Mouse (Mus musculus) CD4-positive, CD25-positive, alpha-beta regulatory T cell, adult 2 months (primary cell): ENCODE measurements around the gene Fam166a.

Source experiments
- DNase-seq: peaks from one replicate; pipeline ENCODE4 v3.0.0-alpha.2; 2012; ENCODE audit warnings: low read depth, low spot score

Fam166a gene

GRCm38 (mm10) chr2:25218445-25218844 is at the start of gene Fam166a:
Gene Fam166a, plus strand, starts transcription at chr2:25218745.
- no peak for DNase-seq

DNA sequence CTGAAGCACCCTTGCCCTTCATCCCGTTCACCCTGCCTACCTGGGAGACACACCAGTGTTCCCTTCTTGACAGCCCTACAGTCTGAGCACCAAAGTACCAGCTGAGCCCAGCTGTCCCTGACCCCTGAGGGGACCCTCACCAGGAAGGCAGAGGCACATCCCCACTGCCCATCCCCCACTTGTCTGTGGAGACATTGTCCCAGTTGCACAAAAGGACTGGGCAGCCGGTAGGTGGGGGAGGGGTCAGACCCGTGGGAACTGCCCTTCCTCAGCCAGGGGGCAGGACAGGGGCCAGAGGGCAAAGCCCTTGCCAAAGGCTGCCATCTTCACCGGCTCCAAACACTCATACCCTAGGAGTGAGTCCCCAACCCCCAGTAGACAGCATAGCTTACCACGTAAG is 48.8 kb upstream of the Fam166a start:
- no peak for DNase-seq

DNA sequence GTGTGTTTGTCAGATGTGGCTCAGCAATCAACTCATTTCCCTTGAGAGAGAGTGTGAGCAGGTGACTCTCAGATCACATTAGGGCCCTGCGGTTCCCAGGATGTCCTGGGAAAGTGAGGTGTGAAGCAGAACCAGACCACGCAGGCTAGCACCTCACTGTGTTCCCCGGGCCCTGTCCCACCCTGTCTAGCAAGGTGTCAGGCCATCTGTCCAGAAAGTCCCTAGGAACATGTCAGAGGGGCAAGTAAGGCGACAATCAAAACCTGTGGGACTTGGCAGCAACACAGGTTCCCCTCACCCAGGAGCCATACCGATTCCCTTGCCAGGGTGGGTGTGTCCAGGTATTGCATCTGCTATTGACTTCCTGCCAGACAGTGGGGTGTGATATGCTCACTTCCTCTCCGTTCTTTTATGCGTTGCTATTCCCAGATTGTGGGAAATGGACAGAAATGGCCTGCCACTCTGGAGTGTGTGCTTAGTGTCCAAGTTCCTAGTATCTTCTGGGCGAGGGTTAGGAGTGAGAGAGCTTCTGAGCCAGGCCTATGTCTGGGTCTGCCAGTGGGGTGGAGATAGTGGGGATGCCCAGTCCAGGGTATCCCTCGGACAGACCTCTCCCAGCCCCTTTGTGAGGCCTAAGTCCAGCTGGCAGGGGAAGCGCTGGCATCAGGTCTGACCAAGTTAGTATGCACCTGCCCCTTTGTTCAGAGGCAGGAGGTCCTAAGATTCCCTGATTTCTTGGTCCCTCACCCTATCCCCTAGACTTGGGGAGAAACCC is 48.0 kb upstream of the Fam166a start:
- DNase-seq, result peak; percentile 43

GRCm38 (mm10) chr2:25171101-25171768 is 47.3 kb upstream of the Fam166a start:
- no peak for DNase-seq

- no peak for DNase-seq
Measured at GRCm38 (mm10) chr2:25171769-25172153, 46.8 kb upstream of the Fam166a start.

DNA sequence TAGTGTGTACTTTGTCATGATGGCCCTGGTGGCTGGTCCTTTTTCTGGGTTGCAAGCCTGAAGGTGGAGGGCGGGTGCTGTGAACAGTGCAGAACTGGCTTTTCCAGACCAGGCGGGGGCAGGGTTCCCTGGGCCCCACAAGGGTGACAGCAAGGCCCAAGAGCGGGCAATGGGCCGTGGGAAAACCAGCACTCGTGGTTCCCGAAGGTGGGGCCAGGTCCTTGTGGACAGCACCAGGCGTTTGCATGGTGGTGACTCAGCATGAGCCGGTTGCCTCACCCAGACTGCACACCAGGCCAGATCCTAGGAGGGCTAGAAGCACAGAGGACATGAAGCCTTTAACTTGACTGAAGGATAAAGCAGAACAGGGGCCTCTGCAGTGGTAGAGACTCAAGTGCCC is 45.9 kb upstream of the Fam166a start:
- DNase-seq, result no peak

GRCm38 (mm10) chr2:25173821-25174220 is 44.7 kb upstream of the Fam166a start:
- DNase-seq, result no peak

- DNase-seq, result no peak
Measured at GRCm38 (mm10) chr2:25174866-25175689, 43.5 kb upstream of the Fam166a start.

DNA sequence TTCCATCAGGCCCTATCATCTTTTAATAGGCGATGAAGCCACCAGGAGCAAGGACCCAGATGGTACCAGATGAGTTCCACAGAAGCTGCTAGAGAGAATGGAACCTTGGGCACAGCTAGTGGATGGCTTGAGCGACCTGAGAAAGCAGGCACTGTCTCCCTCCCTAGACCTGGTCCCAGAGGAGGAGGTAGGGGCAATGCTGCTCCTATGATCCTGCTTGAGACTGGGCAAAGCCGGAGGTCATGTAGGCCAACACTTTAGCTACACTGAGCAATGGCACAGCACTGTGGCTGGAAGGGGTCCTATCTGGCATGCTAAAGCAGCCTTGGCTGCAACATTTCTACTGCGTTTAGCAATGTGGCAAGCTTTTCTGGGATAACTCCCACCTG is 42.9 kb upstream of the Fam166a start:
- no peak for DNase-seq

- DNase-seq, result no peak
Measured at GRCm38 (mm10) chr2:25176573-25176972, 42.0 kb upstream of the Fam166a start.

DNA sequence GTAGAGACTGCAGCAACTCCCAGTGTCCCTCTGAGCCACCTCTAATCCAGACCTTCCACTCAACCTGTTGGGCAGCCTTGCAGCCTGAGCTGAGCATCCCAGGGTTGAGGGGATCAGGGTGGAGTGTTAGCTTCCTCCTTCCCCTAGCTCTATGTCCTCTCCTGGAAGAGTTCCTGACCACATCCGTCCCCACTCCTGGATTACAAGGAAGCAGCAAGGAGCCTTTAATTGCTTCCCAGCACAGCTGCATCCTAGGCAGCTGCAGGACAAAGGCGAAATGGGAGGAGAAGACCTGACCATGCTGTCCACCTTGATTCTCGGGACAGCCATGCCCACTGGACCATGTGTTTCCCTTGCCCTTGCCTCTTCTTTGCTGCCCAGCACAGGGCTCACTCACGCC is 41.5 kb upstream of the Fam166a start:
- no peak for DNase-seq

DNA sequence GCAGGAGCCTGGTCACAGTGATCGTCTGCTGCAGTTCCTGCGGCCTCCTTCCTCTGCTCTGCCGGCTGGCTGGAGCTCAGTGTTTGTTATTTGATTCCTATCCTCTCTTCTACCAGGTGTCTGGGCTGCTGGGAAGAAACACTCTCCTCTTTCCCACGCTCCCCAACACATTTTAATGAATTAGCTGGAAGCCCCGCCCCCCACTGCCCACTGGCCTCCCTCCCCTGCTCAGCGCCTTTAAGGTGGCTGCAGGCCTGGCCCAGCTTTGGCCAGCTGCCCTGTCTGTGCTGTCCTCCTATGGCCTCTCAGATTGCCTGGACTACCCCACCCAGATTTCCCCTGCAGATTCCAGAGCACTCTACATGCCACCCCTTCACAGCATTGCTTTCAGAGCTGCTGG is 40.9 kb upstream of the Fam166a start:
- no peak for DNase-seq

DNA sequence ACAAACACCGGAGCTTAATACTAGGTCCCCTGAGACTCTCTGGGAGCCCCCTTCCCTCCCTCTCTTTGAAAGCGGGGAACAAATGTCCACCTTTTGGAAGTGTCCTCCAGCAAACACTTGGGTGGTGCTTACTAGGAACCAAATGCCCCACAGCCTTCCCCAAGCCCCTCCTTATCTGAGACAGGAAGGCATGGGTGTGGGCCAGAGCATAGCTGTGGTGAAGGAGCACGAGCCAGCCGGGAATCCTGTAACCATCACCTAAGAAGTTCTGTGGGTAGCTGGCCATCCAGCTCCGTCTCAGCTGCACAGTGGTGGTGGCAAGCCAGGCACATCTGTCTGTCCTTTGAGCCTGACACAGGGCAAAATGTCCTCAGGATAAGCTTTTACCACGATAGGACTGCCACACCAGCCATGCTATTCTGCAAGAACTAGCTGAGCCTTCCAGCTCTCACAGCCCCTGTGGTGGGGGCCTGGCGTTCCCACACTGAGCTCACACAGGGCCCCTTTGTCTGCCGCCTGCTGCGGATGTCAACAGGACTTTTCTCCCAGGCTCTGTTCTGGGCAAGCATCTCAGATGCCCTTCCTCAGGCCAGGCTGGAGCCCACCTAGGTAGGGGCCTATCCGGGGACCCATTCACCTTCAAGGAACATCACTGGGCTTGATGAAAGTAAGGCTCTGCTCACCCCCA is 40.1 kb upstream of the Fam166a start:
- no peak for DNase-seq

DNA sequence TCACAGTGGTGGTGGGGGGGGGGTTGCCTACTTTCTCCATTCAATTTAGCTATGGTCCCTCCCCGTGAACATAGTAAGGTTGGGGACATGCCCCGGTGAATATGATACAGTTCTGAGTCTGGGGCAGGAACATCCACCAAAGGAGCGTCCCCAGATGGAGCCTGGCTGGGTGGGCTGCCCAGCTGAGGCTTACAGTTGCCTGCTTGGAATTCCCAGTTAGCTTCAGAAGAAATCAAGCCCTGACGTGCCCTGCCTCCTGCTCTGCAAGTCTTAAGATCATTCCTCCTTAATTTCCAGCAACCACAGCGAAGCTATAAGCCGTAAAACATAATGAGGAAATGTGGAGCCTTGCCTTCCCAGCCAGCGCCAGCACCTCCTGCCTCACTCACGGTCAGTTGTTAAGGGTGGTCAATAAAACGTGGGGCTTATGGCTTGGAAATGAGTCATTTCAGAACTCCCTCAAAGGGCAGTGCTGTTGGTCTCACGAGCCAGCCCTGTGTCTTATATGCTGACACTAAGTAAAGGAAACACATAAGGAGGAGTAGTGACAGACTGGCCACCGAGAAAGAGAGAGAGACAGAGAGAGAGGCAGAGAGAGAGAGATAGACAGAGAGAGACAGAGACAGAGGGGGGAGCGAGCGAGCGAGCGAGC is 38.9 kb upstream of the Fam166a start:
- DNase-seq, result no peak

GRCm38 (mm10) chr2:25180478-25180903 is 38.1 kb upstream of the Fam166a start, which contains the start of gene Nrarp:
Gene Nrarp, plus strand, starts transcription at chr2:25180758.
- DNase-seq, result peak; percentile 93

DNA sequence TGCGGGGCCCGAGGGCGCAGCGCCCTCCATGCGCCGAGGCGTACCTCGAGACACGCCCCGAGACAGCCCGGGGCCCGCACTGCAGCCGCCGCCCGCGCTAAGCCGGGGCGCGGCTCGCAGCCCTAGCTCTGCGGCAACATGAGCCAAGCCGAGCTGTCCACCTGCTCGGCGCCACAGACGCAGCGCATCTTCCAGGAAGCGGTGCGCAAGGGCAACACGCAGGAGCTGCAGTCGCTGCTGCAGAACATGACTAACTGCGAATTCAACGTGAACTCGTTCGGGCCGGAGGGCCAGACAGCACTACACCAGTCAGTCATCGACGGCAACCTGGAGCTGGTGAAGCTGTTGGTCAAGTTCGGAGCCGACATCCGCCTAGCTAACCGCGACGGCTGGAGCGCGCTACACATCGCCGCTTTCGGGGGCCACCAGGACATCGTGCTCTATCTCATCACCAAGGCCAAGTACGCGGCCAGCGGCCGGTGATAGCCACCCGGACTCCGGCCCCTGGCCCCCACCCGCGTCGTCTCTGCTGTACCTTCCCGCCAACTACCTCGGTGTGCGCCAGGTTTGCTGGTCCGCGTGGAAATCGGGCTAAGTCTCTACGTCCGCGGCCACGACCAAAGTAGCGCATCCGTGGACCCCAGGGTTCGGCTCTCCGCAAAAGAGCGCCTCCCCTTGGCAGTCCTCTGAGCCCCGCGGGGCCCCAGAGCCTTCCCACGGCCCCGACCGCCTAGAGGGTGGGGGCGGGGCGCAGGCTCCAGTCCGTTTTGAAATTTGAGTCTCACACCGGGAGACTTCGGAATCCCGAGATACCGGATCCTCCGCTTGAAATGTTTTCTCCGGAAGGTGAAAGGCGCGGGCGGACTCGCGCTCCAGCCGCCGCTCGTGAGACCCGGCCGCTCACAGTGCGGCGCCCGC is 37.3 kb upstream of the Fam166a start:
- peak; percentile 79 for DNase-seq

- no peak for DNase-seq
Measured at GRCm38 (mm10) chr2:25181891-25182397, 36.6 kb upstream of the Fam166a start.

DNA sequence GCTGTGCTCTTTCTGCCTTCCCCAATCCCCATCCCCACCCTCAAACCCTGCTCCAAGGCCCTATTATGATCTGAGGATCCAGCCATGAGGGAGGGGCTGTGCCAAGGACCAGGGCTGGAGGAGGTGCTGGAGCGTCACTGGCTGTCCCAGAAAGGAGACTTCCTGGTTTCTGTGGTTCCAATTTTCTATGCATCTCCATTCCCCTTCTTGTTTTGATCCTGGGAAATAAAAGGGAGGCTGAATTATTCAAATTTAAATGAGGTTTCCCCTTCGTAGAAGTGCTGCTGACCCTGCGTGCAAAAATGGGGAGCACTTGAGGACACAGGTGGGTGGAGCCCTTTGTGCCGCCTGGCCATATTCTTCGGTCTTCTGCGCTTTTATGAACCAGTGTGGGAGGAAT is 35.9 kb upstream of the Fam166a start:
- peak; percentile 24 for DNase-seq

DNA sequence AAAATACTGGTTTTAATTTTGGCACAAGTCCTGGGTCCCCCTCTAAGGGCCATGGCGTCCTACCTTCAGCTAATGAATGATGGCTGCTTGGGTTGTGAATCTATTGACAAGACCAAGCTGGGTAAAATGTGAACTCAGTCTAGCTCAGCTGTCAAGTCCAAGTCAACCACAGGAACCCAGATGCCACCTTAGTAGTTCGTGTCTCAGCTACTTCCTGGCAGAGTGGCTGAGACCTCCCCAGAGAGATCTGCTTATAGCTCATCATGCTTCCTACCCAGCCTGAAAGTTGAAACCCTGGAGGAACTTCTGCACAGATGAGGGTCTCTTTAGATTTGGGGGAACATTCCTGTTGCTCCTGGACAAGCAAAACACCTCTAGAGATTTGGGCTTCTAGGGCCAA is 35.2 kb upstream of the Fam166a start:
- DNase-seq, result peak; percentile 63

GRCm38 (mm10) chr2:25184496-25184895 is 34.0 kb upstream of the Fam166a start:
- no peak for DNase-seq
